Mouse (Mus musculus) layer of hippocampus, postnatal 25 days (tissue): ENCODE measurements around the gene Cadm1. TPM values are rescaled to one million over a fixed set of nuclear protein-coding genes. Genes with fewer than 3 reads are reported as not detected.

ENCODE experiments used
- DNase-seq, 2 experiments: peaks; one replicate each; pipeline ENCODE4 v3.0.0; 2022; ENCODE audit warnings: mixed read lengths in 2 of 2, low spot score in 1 of 2; ENCODE audit errors: extremely low spot score in 1 of 2
- total RNA-seq, 2 experiments: library from RNA; stranded (reverse); gene quantifications; 2 replicates each; pipeline ENCODE4 v1.2.3; 2021

The Cadm1 gene
- total RNA-seq, 2 experiments from 2014 or later, result 234 to 235 TPM

DNA sequence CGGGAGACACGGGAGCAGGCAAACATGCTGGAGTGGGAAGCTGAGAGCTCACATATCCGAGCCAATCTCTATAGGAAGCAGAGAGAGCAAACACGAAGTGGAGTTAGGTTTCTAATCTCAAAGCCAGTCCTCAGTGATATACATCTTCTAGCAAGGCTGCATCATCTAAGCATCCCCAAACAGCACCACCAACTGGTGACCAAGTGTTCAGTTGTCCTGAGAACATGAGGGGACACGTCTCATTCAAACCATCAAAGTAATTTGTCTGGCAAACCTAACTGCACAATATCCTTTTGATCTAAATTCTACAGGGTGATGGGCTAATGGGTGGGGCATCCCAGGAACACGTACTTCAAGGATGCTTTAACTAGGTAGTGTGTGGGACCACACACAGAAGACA lies 376.5 kb downstream of the Cadm1 start:
- no peak for DNase-seq
